Mouse (Mus musculus) left cerebral cortex, adult 11 months (tissue): Measurements from ENCODE around the gene Mia2.
"Not testable (repeated sequence)": the region's sequence is repeated elsewhere in the genome, so short reads cannot be mapped to it uniquely, and the experiment has no call there.

Experiments
- DNase-seq: peaks from one replicate; pipeline ENCODE4 v3.0.0; 2022; ENCODE audit warnings: low spot score

The Mia2 gene

DNA sequence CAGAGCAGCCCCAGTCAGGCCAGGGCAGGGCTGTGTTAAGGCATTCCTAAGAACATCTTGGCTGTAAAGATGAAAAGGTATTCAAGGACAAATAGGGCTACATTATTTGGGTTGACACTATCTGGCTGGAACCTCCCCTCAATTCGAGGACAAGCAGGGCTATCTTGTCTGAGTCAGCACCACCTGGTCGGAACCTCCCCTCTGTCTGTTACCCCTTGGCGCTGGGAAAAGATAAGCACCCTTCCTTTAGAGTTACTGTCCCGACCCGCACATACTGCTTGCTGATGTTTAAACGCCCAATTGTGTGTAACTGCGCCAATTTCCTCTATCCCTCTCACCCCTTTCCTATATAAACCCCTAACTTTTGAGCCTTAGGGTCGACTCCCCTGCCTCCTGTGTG is 145.4 kb downstream of the Mia2 start:
- not testable (repeated sequence) for DNase-seq
